Mouse (Mus musculus) gastrocnemius, postnatal 36 days (tissue): ENCODE data around the gene Syne2. TPM values are rescaled to one million over a fixed set of nuclear protein-coding genes. Genes with fewer than 3 reads are reported as not detected.

Experiments
- DNase-seq, 2 experiments: peaks; one replicate each; pipeline ENCODE4 v3.0.0; 2022
- intact Hi-C: fragments of 180-260 bp; cut with DNase I; formaldehyde crosslinking; loops from one replicate; pipeline ENCODE4 v1.15.1; 2025
- total RNA-seq, 2 experiments: library from RNA; stranded (reverse); gene quantifications; 2 replicates each; pipeline ENCODE4 v1.2.3; 2021

The Syne2 gene
- total RNA-seq, 2 experiments from 2014 or later = 14.3 to 15.5 TPM

GRCm38 (mm10) chr12:75825458-75825857 is 7.5 kb downstream of the Syne2 start:
- intact Hi-C loops = no loop called here

DNA sequence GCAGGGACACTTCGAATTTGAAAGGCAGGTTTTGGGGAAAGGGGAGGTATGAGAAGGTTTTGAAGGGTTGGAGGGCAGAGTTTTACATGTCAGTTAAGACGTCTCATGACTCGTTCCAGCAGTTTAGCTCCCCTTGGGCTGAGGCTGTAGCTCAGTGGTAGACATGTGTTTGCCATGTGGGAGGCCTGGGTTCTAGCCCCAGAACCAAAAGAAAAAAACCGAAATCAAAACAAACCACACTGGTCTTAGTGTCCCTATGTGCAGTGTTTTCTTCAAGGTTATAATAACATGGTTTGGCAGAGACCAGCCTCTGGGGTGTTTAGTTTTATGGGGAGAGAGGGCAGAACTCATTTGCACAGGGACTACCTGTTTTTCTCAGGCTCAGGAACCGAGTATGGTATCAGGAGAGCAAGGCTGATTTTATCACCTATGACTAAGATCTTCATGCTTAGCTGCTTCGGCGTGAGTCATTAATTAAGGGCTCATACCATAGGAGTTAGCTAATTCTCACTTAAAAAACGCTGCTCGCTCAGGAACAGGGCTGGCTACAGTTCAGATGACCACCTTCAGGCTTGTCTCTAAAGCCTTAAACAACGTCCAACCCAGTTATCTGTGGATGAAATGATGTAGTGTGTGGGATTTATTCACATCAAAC is 8.9 kb downstream of the Syne2 start:
- no peak for DNase-seq
- intact Hi-C loops = no loop called here

More at GRCm38 (mm10) chr12:75825458-75825857, 7.5 kb downstream of the Syne2 start:
- no peak for DNase-seq

- intact Hi-C loops = no loop called here
- DNase-seq = no peak
Measured at GRCm38 (mm10) chr12:75827751-75828150, 9.8 kb downstream of the Syne2 start.

DNA sequence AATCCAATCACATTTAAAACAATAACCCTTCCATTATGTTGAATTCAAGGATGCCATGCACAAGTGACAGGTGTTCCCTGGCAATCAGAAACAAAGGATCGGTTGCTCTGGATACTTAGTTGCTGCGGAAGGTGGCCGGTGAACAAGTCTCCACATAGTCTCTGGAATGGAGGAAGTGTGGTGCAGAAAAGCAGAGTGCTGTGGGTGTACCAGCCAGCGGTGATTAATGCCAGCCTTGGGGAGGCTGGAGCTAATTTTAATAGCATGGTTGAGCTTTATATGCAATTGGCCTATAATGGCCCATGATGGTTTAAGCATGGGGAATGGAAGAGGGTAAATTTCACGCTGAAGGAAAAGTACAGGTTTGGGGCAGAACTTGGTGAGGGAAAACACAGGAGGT is 11.7 kb downstream of the Syne2 start:
- intact Hi-C loops = no loop called here

DNA sequence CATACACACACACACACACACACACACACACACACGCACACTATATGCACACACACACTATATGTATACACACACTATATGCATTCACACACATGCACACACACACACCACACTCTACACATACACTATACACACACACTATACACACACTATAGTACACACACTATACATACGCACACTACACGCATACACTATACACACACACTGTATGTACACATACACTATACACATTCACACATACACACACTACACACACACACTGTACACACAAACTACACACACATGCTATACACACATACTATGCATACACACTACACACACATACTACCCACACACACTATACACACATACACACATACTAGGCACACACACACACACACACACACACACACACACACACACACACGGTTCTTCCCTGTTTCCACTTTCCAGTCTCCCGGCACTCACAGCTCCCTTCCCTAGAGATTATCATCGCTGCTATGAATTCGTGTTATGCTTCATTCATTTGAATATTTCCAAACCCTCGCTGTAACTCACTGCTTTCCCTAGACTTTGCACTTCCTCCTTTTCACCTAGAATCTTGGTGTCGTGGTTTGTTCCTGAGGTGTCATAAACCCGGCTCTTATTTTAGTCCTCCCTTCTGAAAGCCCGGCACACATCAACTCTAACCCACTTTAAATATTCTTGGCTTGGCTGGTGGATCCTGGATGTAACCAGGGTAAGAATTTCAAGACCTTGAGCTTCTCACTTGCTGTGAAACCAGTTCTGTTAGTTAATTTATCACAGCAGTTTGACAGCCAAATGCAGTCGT is 15.4 kb downstream of the Syne2 start:
- DNase-seq = no peak
- intact Hi-C loops = no loop called here

More for the DNA sequence above, 11.7 kb downstream of the Syne2 start:
- no peak for DNase-seq

- intact Hi-C loops = no loop called here
- DNase-seq = no peak
Measured at GRCm38 (mm10) chr12:75833960-75834729, 16.2 kb downstream of the Syne2 start.

DNA sequence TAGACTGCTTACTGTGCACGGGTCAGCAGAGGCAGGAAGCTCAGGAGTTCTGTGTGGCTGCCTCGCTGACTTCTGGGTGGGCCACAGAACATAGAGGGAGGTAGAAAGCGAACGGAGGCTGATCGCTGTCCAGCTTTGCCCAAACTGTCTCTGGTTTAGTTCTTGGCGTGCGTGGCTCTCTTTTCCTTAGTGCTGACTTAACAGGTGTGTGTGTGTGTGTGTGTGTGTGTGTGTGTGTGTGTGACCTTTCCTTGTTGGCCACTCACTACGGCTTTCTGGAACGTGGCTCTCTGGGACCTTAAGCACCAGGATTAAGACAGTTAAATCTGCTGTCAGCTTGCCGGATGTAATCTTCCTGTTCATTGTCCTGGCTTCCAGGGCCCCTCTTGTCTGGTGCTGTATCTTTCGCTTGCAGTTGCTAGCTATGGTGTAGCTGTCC is 18.6 kb downstream of the Syne2 start:
- intact Hi-C loops = no loop called here
- no peak for DNase-seq

GRCm38 (mm10) chr12:75837462-75837861 is 19.5 kb downstream of the Syne2 start:
- intact Hi-C loops = no loop called here
- no peak for DNase-seq

- intact Hi-C loops = no loop called here
- DNase-seq = no peak
Measured at GRCm38 (mm10) chr12:75839083-75839736, 21.3 kb downstream of the Syne2 start.

DNA sequence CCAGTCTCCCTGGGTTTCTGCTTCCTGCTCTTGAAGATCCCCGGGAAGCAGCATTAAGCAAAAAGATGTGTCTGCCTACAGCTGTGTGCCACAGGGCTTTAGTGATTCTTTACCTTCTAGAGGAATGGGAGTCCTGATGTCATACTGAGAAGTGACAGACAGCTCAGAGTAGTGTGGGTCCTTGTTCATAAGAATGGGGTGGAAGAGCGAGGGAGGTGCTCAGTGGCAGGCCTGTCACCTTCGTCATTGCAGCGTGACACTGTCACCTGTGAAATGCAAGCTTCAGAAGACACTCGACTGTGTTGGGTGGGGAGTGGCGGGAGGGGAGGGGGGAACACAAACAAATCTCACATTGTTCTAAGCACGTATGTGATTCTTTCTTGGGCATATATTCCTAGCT is 23.2 kb downstream of the Syne2 start:
- DNase-seq = no peak
- intact Hi-C loops = no loop called here

DNA sequence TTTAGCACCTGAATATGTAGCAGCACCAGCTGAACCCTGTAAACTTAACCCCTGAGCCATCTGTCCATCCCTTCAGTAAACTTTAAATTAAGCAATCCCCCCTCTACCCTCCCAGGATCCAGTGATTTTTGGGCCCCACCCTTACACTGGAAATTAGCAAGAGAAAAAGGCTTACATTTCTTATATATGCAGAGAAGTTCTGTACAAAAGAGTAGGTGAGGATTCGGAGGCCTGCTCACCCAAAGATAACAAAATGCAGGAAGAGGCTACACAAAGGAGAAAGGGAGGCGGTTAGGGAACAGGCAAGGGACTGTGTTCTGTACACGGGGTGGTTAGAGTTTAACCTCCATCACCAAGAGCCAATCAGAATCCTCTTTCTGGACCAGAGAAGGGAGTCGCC is 26.4 kb downstream of the Syne2 start:
- intact Hi-C loops = no loop called here
- DNase-seq = no peak

DNA sequence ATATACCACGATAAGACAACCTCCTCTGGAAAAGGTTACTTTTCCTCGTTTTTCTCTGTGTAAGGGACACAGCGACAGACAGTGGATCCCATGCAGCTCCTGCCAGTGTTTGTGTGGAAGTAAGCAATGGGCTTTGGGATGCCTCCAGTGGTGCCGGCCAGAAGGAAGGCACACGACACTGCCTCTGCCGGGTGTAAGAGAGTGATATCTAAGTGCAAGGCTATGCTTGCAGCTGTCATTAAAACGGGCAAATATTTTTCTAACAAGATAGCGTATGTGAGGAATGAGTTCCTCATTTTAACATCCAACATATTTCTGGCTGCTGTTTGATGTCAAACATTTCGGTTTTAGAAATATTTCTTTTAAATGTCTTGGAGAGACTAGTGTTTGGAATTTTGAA is 27.1 kb downstream of the Syne2 start:
- intact Hi-C loops = no loop called here
- no peak for DNase-seq

GRCm38 (mm10) chr12:75846513-75846912 is 28.6 kb downstream of the Syne2 start:
- intact Hi-C loops = no loop called here
- DNase-seq = no peak

DNA sequence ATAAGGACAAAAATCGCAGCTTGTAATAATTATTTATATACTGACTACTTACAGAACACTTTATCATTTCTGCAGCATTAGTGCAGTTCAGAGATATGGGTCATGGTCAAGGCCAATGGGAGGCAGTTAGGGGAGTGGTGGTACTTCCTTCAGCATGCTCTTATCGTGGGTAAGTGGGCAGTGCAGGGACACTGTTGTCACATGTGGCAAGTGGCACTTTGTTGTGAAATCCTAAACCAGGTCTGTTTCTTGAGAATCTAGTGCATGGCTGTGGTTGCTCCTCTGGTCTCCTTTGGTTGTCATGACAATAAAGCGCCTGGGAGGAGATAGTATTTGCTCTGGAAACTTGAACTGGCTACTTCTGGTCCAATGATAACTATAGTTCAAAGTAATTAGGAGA is 32.3 kb downstream of the Syne2 start:
- intact Hi-C loops = loop anchor here (5.0 kb wide), 1 partner anchor 33 kb away; the partner anchor contains the start of gene Syne2
- DNase-seq = no peak

GRCm38 (mm10) chr12:75851481-75851880 is 33.5 kb downstream of the Syne2 start:
- DNase-seq = no peak
- intact Hi-C loops = loop anchor here (5.0 kb wide), 1 partner anchor 34 kb away; the partner anchor contains the start of gene Syne2

- no peak for DNase-seq
- intact Hi-C loops = loop anchor here (5.0 kb wide), 1 partner anchor 35 kb away; the partner anchor contains the start of gene Syne2
Measured at GRCm38 (mm10) chr12:75852384-75852783, 34.5 kb downstream of the Syne2 start.

DNA sequence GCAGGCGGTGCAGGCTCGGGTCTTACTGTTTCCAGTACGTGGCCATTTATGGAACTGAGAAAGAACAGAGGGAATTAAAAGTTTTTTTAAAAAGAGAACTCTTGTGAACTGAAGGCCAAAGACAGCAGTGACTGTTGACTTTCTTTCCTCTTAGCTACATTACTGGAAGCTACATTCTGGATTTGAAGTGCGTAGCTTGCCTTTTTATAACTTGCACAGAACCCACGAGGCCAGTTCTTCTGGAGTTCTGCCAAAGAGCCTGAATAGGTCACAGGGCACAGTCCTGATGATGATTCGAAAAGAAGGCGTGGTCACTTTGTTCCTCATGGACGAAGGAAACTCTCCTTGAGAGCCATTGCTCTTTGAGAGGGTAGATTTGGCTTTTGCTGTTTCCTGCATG is 35.6 kb downstream of the Syne2 start:
- intact Hi-C loops = loop anchor here (5.0 kb wide), 1 partner anchor 36 kb away; the partner anchor contains the start of gene Syne2
- DNase-seq = peak in 1 of 2 experiments; percentile 40

GRCm38 (mm10) chr12:75855051-75855453 is 37.1 kb downstream of the Syne2 start:
- no peak for DNase-seq
- intact Hi-C loops = no loop called here

DNA sequence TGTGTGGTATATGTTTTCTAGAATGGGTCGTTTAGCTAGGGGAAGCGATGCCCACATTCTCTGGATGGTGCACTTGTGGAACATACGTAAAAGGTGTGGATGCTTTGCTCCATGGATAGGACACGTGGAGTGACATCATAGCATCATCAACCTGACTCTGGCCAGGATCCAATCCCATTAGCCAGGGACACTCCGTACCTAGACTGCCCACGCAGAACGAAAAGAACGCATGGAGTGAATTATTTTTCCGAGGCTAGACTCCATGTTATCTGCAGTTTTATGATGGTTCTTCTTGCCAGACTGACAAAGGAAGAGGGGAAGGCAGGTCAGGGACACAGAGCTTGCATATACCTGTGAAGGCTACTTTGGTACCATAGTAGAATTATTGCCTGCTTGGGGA is 37.7 kb downstream of the Syne2 start:
- intact Hi-C loops = no loop called here
- no peak for DNase-seq

DNA sequence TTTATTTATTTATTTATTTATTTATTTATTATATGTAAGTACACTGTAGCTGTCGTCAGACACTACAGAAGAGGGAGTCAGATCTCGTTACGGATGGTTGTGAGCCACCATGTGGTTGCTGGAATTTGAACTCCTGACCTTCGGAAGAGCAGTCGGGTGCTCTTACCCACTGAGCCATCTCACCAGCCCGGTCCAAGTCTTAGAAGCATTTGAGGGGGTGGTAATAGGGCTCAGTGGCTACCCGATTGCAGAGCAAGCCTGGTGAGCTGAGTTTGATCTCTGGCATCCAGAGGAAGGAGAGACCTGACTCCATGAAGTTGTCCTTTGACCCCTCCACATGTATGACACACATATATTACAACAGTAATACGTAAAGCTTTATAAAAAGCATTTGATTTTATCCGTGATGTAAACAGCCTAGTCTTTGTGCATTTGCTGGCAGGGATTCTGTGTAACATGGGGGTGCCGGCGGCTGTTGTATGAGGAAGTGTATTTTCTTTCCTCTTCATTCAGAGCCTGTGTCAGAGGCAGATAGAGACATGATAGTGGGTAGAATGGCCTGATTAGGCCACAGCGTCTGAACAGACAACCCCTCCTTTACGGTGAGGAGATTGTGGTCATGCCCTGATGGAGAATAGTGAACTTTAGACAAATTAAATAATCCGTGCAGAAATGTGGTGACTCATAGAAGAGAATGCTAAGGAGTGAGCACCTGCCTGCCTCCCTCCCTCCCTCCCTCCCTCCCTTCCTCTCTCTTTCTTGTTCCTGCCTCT is 38.3 kb downstream of the Syne2 start:
- no peak for DNase-seq
- intact Hi-C loops = no loop called here
